Mouse (Mus musculus): ENCODE data around the gene Rpl38.
"Not testable (repeated sequence)": the region's sequence is repeated elsewhere in the genome, so short reads cannot be mapped to it uniquely, and the experiment has no call there.

Rpl38 gene

DNA sequence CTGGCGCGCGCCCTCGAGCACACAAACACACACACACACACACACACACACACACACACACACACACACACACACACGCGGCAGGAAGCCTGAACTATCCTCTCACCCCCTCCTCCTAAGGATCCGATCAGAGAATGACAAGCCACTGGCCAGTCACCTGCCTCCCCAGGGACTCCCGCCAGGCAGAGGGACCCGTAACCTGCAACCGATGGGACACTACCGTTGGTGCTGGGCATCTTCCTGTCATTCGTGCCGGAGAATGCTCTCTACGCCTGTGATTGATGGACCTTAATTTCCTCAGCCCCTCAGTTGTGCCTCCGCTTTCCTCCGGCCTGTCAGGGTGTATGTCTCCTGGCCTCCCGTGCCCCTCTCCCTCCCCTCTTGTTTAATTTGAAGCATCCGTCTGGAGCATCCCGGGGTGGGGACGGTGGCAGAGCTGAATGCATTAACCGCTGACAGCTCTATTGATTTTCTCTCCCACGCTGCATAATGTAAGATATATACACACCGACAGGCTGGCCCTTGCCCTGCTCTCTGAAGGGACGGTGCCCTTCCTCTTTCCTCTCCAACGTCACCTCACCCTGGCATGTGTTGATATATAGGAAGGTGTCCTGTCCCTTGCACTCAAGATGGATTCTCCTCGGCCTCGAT is 11.2 kb upstream of the Rpl38 start:
- DNase-seq (ENCODE audit: low read depth, low spot score) = no peak

- no peak for DNase-seq (ENCODE audit: low read depth, low spot score)
These were observed 10.6 kb upstream of the Rpl38 start for GRCm38 (mm10) chr11:114657737-114658136.

GRCm38 (mm10) chr11:114662161-114662560 is 6.2 kb upstream of the Rpl38 start:
- DNase-seq (ENCODE audit: low read depth, low spot score) = no peak

DNA sequence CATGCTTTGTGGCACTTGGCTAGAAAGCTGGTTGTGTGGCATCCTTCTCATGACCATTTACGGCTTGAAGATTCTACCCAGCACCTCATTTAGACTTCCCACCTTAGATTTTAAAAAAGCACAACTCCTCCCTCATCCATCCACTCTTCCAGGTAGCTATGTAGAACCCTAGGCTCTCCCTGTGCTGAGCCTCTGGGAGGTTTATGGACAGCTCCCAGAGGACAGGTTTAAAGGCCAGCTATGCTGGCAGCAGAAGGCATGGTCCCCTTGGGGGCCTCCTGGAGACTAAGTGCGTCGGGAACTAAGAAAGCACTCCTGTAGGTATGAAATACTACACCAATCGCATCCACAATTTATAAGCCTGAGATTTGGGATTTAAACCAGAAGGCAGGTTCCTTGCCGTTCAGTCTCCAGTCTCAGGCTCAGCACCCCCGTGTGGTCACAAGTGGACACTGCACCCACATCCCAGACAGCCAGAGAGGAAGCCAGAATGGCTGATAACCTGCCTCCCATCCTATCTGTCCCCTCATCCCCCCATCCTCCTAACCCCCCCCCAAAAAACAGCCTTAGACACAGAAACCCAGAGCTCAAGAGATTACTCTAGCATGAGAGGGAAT is 5.5 kb upstream of the Rpl38 start:
- no peak for DNase-seq (ENCODE audit: low read depth, low spot score)

- DNase-seq (ENCODE audit: low read depth, low spot score) = no peak
These were observed 4.2 kb upstream of the Rpl38 start for GRCm38 (mm10) chr11:114664164-114664563.

DNA sequence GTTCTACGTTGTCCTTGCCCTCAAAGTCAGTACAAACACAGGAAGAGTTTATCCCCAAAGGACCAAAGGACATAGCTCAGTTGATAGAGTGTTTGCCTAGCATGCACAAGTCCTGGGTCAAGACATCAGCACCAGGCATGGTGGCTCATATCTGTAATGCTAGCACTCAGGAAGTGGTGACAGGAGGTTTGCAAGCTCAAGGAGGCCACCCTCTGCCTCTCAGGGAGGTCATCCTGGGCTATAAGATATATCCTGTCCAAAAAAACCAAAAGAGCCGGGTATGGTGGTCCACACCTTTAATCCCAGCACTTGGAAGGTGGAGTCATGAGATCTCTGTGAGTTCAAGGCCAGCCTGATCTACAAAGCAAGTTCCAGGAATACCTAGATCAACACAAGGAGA is 2.9 kb upstream of the Rpl38 start:
- DNase-seq (ENCODE audit: low read depth, low spot score) = no peak

DNA sequence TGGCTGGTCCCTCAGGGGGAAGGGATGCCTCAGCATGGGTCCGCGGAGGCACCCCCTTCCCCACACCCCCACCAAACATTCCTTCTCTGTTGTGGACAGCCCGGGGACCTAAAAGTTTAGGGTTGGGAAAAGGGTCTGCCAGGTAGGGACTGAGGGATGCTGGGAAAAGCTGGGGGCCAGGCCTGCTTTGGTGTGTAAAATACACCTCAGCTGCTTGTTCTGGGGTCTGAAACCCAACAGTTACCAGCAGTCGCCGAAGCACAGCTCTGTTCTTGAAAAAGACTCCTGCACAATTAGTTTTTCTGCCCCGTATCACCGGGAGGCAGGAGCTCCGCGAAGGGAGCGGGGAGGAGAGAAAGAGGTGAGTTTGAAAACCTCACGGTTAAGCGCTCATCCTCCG is 1.5 kb upstream of the Rpl38 start:
- DNase-seq (ENCODE audit: low read depth, low spot score) = no peak

GRCm38 (mm10) chr11:114667236-114667931 is 940 bp upstream of the Rpl38 start:
- no peak for DNase-seq (ENCODE audit: low read depth, low spot score)

GRCm38 (mm10) chr11:114667932-114668285 is 415 bp upstream of the Rpl38 start:
- not testable (repeated sequence) for DNase-seq (ENCODE audit: low read depth, low spot score)

- DNase-seq (ENCODE audit: low read depth, low spot score) = no peak
These were observed 658 bp downstream of the Rpl38 start for GRCm38 (mm10) chr11:114668741-114669623.

DNA sequence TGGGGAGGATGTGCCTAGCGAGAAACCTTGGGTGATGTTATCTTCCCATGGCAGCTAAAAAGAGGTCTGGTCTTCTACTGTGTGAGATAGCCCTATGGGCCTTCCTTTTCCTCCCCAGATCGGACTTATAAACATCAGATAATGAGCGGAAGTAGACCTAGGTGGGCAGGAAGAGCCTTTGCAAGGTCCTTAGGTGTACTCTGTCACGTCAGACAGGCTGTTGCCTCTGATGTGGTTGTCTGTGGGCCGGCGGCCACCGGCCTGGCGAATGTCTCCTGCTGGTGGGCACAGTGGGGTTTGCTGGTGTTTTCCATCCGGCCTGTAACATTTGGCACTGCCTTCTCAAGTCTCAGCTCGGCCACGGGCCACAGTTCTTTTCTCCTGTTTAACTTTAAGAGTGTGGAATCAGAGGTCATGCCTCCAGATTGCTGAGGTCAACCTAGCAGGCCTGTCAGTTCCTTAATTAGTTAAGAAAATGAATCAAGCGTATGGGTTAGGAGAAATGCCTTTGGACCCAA is 1.4 kb downstream of the Rpl38 start:
- DNase-seq (ENCODE audit: low read depth, low spot score) = no peak

GRCm38 (mm10) chr11:114671147-114671546 is 2.8 kb downstream of the Rpl38 start:
- DNase-seq (ENCODE audit: low read depth, low spot score) = no peak

DNA sequence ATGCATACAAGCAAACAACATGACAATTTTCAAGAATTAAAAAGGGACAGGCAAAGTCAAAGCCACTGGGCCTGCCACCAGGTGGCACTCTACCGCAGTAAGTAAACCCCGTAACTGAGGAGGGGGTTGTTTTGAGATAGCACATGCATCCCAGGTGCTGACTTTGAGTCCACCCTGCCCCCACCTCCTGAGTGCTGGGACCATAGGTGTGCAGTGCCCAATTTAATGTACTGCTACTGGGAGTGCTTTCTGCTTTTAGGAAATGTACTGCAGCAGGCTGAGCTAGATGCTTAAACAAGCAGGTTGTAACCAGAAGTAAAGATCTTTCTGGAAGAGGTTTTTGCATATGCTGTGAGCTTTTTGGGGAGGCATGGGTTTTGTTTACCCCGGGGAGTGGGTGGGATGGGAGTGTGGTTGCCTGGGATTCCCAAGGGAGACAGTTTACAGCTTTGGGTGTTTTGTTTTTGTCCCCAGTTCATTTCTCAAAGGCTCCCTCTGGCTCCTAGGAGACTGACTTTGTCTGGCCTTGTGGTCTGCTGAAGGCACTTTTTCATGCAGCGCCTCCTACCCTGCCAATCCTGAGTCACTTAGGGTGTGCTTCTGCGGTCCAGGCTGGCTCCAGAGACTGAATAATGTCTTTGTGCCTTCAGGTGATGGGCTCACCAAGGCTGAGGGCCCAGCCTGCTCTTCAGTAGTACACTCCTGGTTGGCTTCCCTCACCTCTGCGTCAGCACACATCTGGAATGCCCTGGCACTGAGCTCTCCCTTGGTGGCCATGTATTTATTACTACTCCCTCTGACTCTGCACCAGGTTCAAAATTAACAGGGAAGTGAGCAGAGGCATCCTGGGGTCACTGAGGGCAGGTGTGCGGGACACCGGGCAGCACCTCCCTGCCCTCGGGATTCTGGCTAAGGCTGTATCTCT is 4.7 kb downstream of the Rpl38 start:
- DNase-seq (ENCODE audit: low read depth, low spot score) = no peak

- DNase-seq (ENCODE audit: low read depth, low spot score) = no peak
These were observed 5.4 kb downstream of the Rpl38 start for GRCm38 (mm10) chr11:114673719-114674050.

- DNase-seq (ENCODE audit: low read depth, low spot score) = no peak
These were observed 5.9 kb downstream of the Rpl38 start for GRCm38 (mm10) chr11:114674180-114674579.

GRCm38 (mm10) chr11:114674796-114675195 is 6.5 kb downstream of the Rpl38 start:
- DNase-seq (ENCODE audit: low read depth, low spot score) = not testable (repeated sequence)

DNA sequence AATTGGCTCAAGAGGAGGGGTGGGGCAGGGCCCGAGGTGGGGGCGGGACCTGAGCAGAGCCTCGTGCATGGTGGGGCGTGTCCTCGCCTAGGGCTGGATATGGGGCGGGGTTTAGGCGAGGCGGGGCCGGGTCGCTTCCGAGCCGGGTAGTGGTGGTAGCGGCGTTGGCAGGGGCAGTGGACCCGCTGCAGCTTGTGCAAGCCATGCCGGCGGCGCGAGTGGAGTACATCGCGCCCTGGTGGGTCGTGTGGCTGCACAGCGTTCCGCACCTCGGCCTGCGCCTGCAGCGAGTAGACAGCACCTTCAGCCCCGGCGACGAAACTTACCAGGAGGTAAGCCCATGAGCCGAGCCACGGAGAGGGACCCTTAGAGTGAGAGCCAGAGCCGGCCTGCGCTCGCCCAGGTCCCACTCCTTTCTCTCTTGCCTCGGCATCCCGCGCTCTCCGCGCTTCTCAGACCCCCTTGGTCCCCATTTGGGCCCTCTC is 7.1 kb downstream of the Rpl38 start, which contains the start of gene Ttyh2:
TSS of gene Ttyh2 (plus strand) at position 91 of the 485 bp plus-strand sequence.
- DNase-seq (ENCODE audit: low read depth, low spot score) = no peak

DNA sequence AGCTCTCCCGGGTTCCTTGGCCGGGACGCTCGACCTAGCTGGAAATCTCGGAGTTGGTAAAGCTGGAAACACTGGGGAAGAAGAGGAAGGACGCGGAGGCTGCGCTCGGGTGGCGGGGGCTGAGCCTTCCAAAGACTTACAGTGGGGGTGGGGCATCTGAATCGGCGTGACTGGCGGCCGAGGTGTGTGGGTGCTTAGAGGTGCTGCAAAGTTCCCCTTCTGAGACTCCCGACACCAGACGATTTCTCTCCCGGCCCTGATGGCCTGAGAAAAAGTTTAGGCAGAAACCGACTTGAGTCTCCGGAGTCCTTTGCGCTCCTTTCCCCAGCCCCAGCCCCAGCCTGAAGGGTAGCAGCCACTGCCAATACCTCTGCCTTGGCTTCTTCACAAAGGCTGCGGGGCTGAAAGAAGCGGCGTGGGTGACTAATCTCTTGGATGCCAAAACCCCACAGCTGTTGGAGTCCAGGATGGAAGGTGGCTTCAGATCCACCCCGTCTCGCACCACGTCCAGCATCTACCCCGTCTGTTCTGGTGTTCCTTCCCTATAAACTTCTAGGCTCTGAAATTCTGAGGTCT is 7.6 kb downstream of the Rpl38 start:
- DNase-seq (ENCODE audit: low read depth, low spot score) = no peak

DNA sequence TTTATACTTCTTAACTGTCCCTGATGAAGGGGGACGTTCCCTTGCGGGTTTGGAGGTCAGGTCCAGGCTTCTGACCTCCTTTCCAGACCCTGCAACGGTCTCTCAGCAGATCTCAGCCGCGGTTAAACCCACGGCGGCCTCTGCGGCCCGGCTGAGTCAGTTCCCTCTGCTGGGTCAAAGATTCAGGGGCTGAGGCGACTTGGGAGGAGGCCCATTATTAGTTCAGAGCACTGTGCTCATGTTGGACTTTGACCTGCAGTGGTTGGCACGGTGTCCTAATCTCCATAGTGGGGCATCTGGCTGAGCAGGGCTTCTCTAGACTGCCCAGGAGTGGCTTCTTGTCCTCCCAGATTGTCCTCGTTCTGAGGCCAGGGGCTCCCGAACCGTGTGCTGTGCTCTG is 8.1 kb downstream of the Rpl38 start:
- DNase-seq (ENCODE audit: low read depth, low spot score) = no peak

GRCm38 (mm10) chr11:114676896-114677530 is 8.7 kb downstream of the Rpl38 start:
- DNase-seq (ENCODE audit: low read depth, low spot score) = no peak
